Mouse (Mus musculus) MEL (cell line): ENCODE measurements around the gene Cela2a. TPM values are rescaled to one million over a fixed set of nuclear protein-coding genes. Genes with fewer than 3 reads are reported as not detected.

ENCODE experiments used
- DNase-seq: peaks from one replicate; pipeline ENCODE4 v3.0.0; 2011; ENCODE audit warnings: low read depth, low spot score
- H3K27ac ChIP-seq: 2 replicates; pipeline ENCODE4 v1.5.1; 2012; ENCODE audit warnings: low read depth, mild to moderate bottlenecking, control low read depth, low read length, moderate library complexity; ENCODE audit not compliant: control insufficient read depth
- H3K27me3 ChIP-seq, 2 experiments: fragments of 150-350 bp in 1 of 2; sonication (generic) in 1 of 2; 2 replicates each; pipeline ENCODE4 v1.6.1; 2012; ENCODE audit warnings: low read length in 2 of 2, mild to moderate bottlenecking in 2 of 2, improper control_type of control experiment in 1 of 2, moderate library complexity in 1 of 2; ENCODE audit not compliant: insufficient read depth in 2 of 2, control insufficient read depth in 1 of 2
- H3K36me3 ChIP-seq, 2 experiments: 2 replicates each; pipeline ENCODE4 v1.6.1; 2012 to 2014; ENCODE audit warnings: low read length in 2 of 2, improper control_type of control experiment in 1 of 2, inconsistent platforms in 1 of 2, mild to moderate bottlenecking in 1 of 2; ENCODE audit not compliant: insufficient read depth in 2 of 2, control insufficient read depth in 1 of 2
- H3K4me1 ChIP-seq, 2 experiments: fragments of 150-350 bp in 1 of 2; sonication (generic) in 1 of 2; 2 replicates each; pipeline ENCODE4 v1.6.1; 2012; ENCODE audit warnings: low read length in 2 of 2, improper control_type of control experiment in 1 of 2, mild to moderate bottlenecking in 1 of 2; ENCODE audit not compliant: insufficient read depth in 2 of 2, control insufficient read depth in 1 of 2
- H3K4me3 ChIP-seq, 2 experiments: fragments of 150-350 bp in 1 of 2; sonication (generic) in 1 of 2; 2 replicates each; pipeline ENCODE4 v1.5.1; 2012; ENCODE audit warnings: low read depth in 2 of 2, low read length in 2 of 2, mild to moderate bottlenecking in 2 of 2, moderate library complexity in 2 of 2, control low read depth in 1 of 2, improper control_type of control experiment in 1 of 2; ENCODE audit not compliant: control insufficient read depth in 1 of 2, insufficient read depth in 1 of 2
- H3K79me2 ChIP-seq: 2 replicates; pipeline ENCODE4 v1.6.1; 2012; ENCODE audit warnings: mild to moderate bottlenecking, low read length, moderate library complexity; ENCODE audit not compliant: control insufficient read depth, poor library complexity, insufficient read depth
- H3K9ac ChIP-seq: 2 replicates; pipeline ENCODE4 v1.6.1; 2012; ENCODE audit warnings: low read depth, mild to moderate bottlenecking, control low read depth, low read length, moderate library complexity; ENCODE audit not compliant: control insufficient read depth, poor library complexity, severe bottlenecking
- H3K9me3 ChIP-seq: fragments of 150-350 bp; sonication (generic); replicated peaks from 2 replicates; pipeline ENCODE4 v1.6.1; 2012; ENCODE audit warnings: mild to moderate bottlenecking, low read length, improper control_type of control experiment, moderate library complexity; ENCODE audit not compliant: insufficient read depth
- E2F4 ChIP-seq: IDR thresholded peaks from 2 replicates; pipeline ENCODE4 v1.6.1; 2011; ENCODE audit warnings: low read depth, low read length, improper control_type of control experiment, borderline replicate concordance
- ELF1 ChIP-seq: IDR thresholded peaks from 2 replicates; pipeline ENCODE4 v1.6.1; 2014; ENCODE audit warnings: low read depth, mild to moderate bottlenecking, inconsistent platforms, low read length, improper control_type of control experiment, moderate library complexity
- EP300 ChIP-seq, 2 experiments: IDR thresholded peaks; 2 replicates each; pipeline ENCODE4 v1.6.1; 2011; ENCODE audit warnings: improper control_type of control experiment in 2 of 2, low read length in 2 of 2, low read depth in 1 of 2, mild to moderate bottlenecking in 1 of 2
- ETS1 ChIP-seq: IDR thresholded peaks from 2 replicates; pipeline ENCODE4 v1.6.1; 2012; ENCODE audit warnings: low read depth, mild to moderate bottlenecking, inconsistent platforms, low read length, improper control_type of control experiment, moderate library complexity
- GABPA ChIP-seq: IDR thresholded peaks from 2 replicates; pipeline ENCODE4 v1.6.1; 2012; ENCODE audit warnings: low read depth, mild to moderate bottlenecking, inconsistent platforms, low read length, improper control_type of control experiment, moderate library complexity
- HCFC1 ChIP-seq: IDR thresholded peaks from 2 replicates; pipeline ENCODE4 v1.6.1; 2012; ENCODE audit warnings: low read depth, mild to moderate bottlenecking, inconsistent platforms, low read length, improper control_type of control experiment, moderate library complexity
- JUND ChIP-seq: IDR thresholded peaks from 2 replicates; pipeline ENCODE4 v1.6.1; 2011; ENCODE audit warnings: low read depth, mild to moderate bottlenecking, improper control_type of control experiment, low read length
- MAFK ChIP-seq: IDR thresholded peaks from 2 replicates; pipeline ENCODE4 v1.6.1; 2011; ENCODE audit warnings: low read depth, mild to moderate bottlenecking, low read length, improper control_type of control experiment, borderline replicate concordance
- MAX ChIP-seq: IDR thresholded peaks from 2 replicates; pipeline ENCODE4 v1.6.1; 2011; ENCODE audit warnings: low read length, improper control_type of control experiment
- MAZ ChIP-seq: IDR thresholded peaks from 2 replicates; pipeline ENCODE4 v1.6.1; 2012; ENCODE audit warnings: low read depth, mild to moderate bottlenecking, inconsistent platforms, low read length, improper control_type of control experiment
- MEF2A ChIP-seq: IDR thresholded peaks from 2 replicates; pipeline ENCODE4 v1.6.1; 2014; ENCODE audit warnings: low read depth, mild to moderate bottlenecking, inconsistent platforms, low read length, improper control_type of control experiment; ENCODE audit not compliant: poor library complexity, insufficient replicate concordance, severe bottlenecking; ENCODE audit errors: extremely low read depth
- MXI1 ChIP-seq: IDR thresholded peaks from 2 replicates; pipeline ENCODE4 v1.6.1; 2011; ENCODE audit warnings: mild to moderate bottlenecking, low read depth, low read length, improper control_type of control experiment
- POLR2AphosphoS2 ChIP-seq: IDR thresholded peaks from 2 replicates; pipeline ENCODE4 v1.6.1; 2011; ENCODE audit warnings: low read length, improper control_type of control experiment
- RAD21 ChIP-seq: IDR thresholded peaks from 2 replicates; pipeline ENCODE4 v1.6.1; 2011; ENCODE audit warnings: mild to moderate bottlenecking, low read depth, low read length, improper control_type of control experiment
- RCOR1 ChIP-seq: IDR thresholded peaks from 2 replicates; pipeline ENCODE4 v1.6.1; 2012; ENCODE audit warnings: low read depth, mild to moderate bottlenecking, inconsistent platforms, low read length, improper control_type of control experiment
- SIN3A ChIP-seq: IDR thresholded peaks from 2 replicates; pipeline ENCODE4 v1.6.1; 2012; ENCODE audit warnings: low read length, improper control_type of control experiment, inconsistent platforms
- SMC3 ChIP-seq: IDR thresholded peaks from 2 replicates; pipeline ENCODE4 v1.6.1; 2011; ENCODE audit warnings: low read depth, low read length, improper control_type of control experiment
- TCF12 ChIP-seq: IDR thresholded peaks from 2 replicates; pipeline ENCODE4 v1.6.1; 2014; ENCODE audit warnings: low read depth, mild to moderate bottlenecking, inconsistent platforms, low read length, improper control_type of control experiment, moderate library complexity
- USF1 ChIP-seq: IDR thresholded peaks from 2 replicates; pipeline ENCODE4 v1.6.1; 2014; ENCODE audit warnings: low read depth, mild to moderate bottlenecking, inconsistent platforms, low read length, improper control_type of control experiment, moderate library complexity
- USF2 ChIP-seq, 2 experiments: IDR thresholded peaks; 2 replicates each; pipeline ENCODE4 v1.6.1; 2011 to 2012; ENCODE audit warnings: improper control_type of control experiment in 2 of 2, low read length in 2 of 2, borderline replicate concordance in 1 of 2, inconsistent platforms in 1 of 2, low read depth in 1 of 2, mild to moderate bottlenecking in 1 of 2; ENCODE audit not compliant: insufficient read depth in 1 of 2
- ZMIZ1 ChIP-seq: IDR thresholded peaks from 2 replicates; pipeline ENCODE4 v1.6.1; 2012; ENCODE audit warnings: low read depth, mild to moderate bottlenecking, inconsistent platforms, low read length, improper control_type of control experiment, moderate library complexity
- ZNF384 ChIP-seq: IDR thresholded peaks from 2 replicates; pipeline ENCODE4 v1.6.1; 2012; ENCODE audit warnings: low read depth, mild to moderate bottlenecking, inconsistent platforms, low read length, improper control_type of control experiment
- polyA plus RNA-seq, 2 experiments: library from polyadenylated mRNA; stranded (reverse) in 1 of 2; unstranded in 1 of 2; fragments of >175 nt in 1 of 2; fragments of >200 nt in 1 of 2; gene quantifications; 2 replicates each; pipeline versions ENCODE4 v1.2.1 to v1.2.4; 2012; ENCODE audit warnings: low replicate concordance in 2 of 2, low read depth in 1 of 2; ENCODE audit not compliant: insufficient read length in 2 of 2, insufficient read depth in 1 of 2, missing spikeins in 1 of 2
- total RNA-seq: library from RNA; depleted of rRNA; stranded (reverse); fragments of 300-350 nt; gene quantifications from 2 replicates; pipeline ENCODE4 v1.2.3, GENCODE M21; 2012

Gene Cela2a
- total and polyA plus RNA-seq, 3 experiments, result not detected

GRCm38 (mm10) chr4:141787462-141787861 is 38.5 kb downstream of the Cela2a start:
- Histone ChIP-seq H3K9me3 (no peaks in the 10 kb centered on the region), H3K9ac (no peak overlapping the region), H3K4me3 (no peak overlapping the region), H3K4me1 (peaks cover 6 to 8% of the 10 kb centered on the region in 2 experiments; a peak in 2 of 4 replicates), H3K79me2 (peaks cover 2% of the 10 kb centered on the region; the same call in 1 of the 2 replicates), H3K27ac (no peak overlapping the region), H3K36me3 (peaks cover 0 to 4% of the 10 kb centered on the region in 2 experiments; a peak in 3 of 4 replicates), H3K27me3 (no peaks in the 10 kb centered on the region)
- no peak for TF ChIP-seq POLR2AphosphoS2
- TF ChIP-seq RAD21, result no peak
- no peak for TF ChIP-seq USF1
- no peak for TF ChIP-seq ETS1
- no peak for TF ChIP-seq ZNF384
- TF ChIP-seq ZMIZ1, result no peak
- TF ChIP-seq TCF12, result no peak
- no peak for DNase-seq

GRCm38 (mm10) chr4:141787046-141787445 is 38.9 kb downstream of the Cela2a start:
- no peak for TF ChIP-seq MXI1
- TF ChIP-seq EP300 (IDR thresholded peaks at IDR 0.05; ENCODE audit: low read depth in 1 of 2, low read length in 2 of 2), result no peak
- no peak for TF ChIP-seq RAD21
- TF ChIP-seq JUND, result no peak
- TF ChIP-seq MAFK, result no peak
- no peak for TF ChIP-seq MAX
- TF ChIP-seq E2F4, result no peak
- no peak for TF ChIP-seq HCFC1
- TF ChIP-seq MEF2A, result no peak
- no peak for TF ChIP-seq ELF1
- no peak for TF ChIP-seq SIN3A
- no peak for TF ChIP-seq RCOR1
- no peak for TF ChIP-seq USF2 (IDR thresholded peaks at IDR 0.05; ENCODE audit: borderline replicate concordance in 1 of 2, insufficient read depth in 1 of 2, low read depth in 1 of 2, low read length in 2 of 2)
- TF ChIP-seq GABPA, result no peak
- TF ChIP-seq ZNF384, result no peak
- TF ChIP-seq MAZ, result no peak
- TF ChIP-seq TCF12, result no peak
- no peak for TF ChIP-seq SMC3
- H3K4me3 ChIP-seq, result no peak overlapping the region
- H3K36me3 ChIP-seq, result peaks cover 0 to 2% of the 10 kb centered on the region in 2 experiments; a peak in 3 of 4 replicates
- no peak overlapping the region for H3K9ac ChIP-seq
- peaks cover 2% of the 10 kb centered on the region; the same call in 1 of the 2 replicates for H3K79me2 ChIP-seq
- H3K27me3 ChIP-seq, result no peaks in the 10 kb centered on the region
- no peak for DNase-seq
- H3K4me1 ChIP-seq, result peaks cover 4 to 6% of the 10 kb centered on the region in 2 experiments; a peak in 2 of 4 replicates
- no peaks in the 10 kb centered on the region for H3K9me3 ChIP-seq
- H3K27ac ChIP-seq, result no peak overlapping the region
